Mouse (Mus musculus) left cerebral cortex, adult 8-10 months (tissue): ENCODE data around the gene Slc41a2. TPM values are rescaled to one million over a fixed set of nuclear protein-coding genes. Genes with fewer than 3 reads are reported as not detected.
A peak's percentile ranks its signal among the peaks of the same experiment; 100 is the strongest.
"Not testable (repeated sequence)": the region's sequence is repeated elsewhere in the genome, so short reads cannot be mapped to it uniquely, and the experiment has no call there.

Experiments
- DNase-seq, 2 experiments: peaks; one replicate each; pipeline ENCODE4 v3.0.0; 2022; ENCODE audit warnings: low spot score in 2 of 2
- total RNA-seq, 4 experiments: library from RNA; stranded (reverse); gene quantifications; 2 replicates each; pipeline ENCODE4 v1.2.4; 2022

Slc41a2 gene
- total RNA-seq, result 10 to 100 TPM; 21.8 to 28.7 (median 26.1) TPM

DNA sequence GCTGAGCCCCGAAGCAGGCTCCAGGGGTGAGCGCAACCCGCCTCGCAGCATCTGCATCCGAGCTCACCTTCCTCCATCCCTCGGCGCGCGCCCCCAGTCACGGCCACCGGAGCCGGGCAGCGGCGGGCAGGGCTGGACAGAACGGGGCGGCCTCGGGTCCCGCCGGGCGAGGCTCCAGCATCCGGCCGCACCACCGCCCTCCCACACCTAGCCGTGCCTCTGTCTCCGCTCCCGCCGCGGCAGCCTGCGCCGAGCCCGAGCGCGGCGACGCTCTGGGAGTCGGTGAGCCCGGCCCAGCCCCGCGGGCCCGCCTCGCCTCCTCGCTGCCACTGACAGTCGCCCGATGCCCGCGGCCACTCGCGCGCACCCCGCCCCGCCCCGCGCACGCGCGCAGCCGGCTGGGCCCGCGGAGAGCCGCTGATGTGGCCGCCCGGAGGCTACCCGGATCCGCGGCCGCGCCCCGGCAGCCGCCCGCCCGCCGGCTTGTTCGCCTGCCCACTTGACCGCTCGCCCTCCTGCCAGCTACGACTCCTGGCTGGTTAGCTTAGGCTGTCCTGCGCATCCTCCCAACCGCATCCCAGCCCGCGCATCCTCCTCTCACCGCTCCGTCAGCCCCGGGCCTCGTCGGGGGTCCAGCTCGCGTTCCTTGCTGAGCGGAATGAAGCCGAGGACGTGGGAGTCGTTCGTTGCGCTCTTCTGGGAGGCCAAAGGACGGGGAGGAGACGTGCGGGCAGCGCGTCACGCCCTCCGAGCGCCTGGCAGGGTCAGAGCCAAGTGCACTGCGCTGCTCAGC is at the start of gene Slc41a2:
Gene Slc41a2, minus strand, starts transcription at position 724 of the 793 bp plus-strand sequence.
- peak; percentile 37 to 60 for DNase-seq

DNA sequence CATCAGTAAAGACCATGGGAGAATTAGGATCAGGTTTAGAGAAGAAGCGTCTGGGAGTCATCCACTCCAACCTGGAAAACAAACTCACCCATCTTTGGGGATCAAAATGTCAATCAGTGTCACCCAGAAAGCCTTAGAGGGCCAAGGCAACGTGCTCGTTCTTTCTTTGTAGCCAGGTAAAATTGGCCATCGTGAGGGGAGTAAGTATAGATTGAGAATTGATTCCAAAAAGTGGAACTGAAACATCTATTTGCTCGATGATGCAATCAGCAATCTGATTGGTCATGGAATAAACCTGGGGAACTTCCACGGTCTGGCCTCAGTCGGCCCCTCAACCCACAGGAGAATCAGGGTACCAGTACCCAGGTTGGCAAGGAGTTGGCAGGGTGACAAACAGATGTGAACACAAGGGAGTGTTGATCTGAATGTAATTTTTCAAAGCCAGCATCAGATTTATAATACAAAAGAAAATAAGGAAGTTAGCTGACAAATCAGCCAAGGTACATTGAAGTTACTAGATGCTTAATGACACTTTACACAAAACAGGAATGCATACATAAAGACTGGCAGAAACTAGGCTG is 47.7 kb upstream of the Slc41a2 start:
- no peak for DNase-seq

DNA sequence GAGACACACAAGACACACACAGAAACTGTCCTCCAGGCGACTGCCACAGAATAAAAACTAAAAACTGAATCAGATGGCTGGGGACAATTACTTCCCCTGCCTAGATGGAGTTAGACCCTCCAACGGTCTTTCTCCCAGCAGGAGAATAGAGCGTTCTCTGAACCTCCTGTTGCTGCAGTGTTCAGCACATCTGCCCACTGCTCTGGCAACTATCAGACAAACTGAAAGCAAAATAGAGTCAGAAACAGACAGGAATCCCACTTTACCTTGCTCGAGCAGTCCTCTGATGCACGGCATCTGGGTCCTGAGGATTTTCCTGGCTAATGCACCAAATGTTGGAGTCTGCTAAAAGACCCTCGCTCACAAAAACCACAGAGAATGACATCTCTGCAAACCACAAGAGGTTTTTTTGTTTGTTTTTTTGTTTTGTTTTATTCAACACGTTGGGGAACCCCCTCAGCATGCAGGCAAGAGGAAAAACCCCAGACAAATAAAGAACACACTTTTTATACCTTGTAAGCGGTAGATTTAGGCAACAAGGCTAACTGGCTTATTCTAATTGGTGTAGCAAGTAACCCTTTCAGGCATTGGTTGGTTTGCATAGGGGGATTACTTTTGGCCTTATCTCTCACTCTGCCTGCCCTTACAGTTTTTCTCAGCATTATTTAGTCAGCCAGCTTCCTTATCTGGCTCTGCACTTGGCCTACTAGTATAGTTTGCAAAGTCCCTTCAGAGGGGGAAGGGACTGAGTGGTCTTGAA is 47.0 kb upstream of the Slc41a2 start:
- DNase-seq, result no peak

DNA sequence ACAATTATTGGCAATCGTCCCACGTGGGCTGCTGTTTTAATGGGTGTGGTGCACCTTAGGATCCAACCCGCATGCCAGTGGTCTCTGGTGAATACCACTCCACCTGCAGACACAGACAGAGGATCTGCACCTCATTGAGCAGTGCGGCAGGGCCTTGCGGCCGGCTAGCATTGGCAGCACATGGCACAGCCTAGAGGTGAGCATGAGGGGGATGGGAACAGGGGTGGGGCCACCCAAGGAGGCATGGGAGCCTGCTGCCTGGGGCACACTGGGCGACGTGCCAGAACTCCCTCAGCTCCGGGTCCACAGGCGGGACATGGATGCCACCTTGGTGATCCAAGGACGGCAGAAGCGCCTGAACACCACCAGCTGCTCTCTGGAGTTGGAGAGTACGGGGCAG is 46.2 kb upstream of the Slc41a2 start:
- DNase-seq, result no peak

DNA sequence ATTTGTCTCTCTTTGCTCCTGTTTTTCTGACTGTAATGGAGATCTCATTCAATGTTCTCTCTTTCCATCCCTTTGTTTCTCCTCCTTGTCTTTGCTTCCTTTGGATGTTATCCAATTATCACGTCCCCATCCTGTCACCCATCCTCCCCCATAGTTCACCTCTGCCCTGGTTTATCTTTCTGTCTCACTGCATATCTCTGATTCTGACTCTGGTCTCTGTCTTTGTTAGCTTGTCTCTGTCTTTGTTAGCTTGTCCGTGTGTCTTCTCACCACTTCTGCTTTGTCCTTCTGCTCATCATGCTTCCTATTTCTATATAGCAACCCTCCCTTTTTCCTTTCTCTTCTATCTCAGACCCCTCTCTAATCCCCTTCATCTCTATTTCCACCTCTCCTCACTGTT is 45.3 kb upstream of the Slc41a2 start:
- no peak for DNase-seq

DNA sequence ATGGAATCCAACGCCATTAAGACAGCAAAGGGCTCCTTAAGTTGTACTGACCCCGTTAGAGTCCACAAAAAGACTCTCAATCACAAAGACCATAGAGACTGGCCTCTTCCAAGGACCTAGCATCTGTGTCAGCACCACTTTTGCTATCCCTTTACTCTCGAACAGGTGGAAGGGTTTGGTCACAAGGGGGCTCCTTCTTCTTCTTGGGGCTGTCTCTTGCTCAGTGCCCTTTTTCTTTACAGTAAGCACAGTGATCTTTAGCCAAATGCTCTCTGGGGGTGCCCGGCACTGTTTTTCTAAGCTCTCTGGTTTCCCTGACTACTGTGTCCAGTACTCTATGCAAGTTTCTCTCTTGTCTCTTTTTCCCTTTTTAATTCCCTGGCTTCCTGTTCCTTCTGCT is 44.8 kb upstream of the Slc41a2 start:
- DNase-seq, result no peak

DNA sequence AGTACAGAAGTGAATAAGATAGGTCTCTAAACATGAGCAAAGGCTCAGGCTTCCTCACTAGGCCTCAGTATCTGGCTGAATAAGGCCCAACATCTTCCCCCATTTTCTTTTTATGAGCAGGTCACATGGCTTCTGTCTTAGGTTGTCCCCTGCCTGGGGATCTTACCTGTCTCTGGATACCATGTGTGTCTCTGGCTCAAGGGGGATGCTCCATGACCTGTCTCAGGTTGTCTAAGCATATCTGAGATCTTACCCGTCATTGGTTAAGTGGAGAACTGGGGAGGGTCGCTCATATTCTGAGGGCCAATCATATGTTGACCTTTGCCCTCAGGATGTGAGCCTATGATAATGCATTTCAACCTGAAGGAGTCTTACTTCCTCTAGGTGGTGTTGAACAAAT is 42.8 kb upstream of the Slc41a2 start:
- no peak for DNase-seq

DNA sequence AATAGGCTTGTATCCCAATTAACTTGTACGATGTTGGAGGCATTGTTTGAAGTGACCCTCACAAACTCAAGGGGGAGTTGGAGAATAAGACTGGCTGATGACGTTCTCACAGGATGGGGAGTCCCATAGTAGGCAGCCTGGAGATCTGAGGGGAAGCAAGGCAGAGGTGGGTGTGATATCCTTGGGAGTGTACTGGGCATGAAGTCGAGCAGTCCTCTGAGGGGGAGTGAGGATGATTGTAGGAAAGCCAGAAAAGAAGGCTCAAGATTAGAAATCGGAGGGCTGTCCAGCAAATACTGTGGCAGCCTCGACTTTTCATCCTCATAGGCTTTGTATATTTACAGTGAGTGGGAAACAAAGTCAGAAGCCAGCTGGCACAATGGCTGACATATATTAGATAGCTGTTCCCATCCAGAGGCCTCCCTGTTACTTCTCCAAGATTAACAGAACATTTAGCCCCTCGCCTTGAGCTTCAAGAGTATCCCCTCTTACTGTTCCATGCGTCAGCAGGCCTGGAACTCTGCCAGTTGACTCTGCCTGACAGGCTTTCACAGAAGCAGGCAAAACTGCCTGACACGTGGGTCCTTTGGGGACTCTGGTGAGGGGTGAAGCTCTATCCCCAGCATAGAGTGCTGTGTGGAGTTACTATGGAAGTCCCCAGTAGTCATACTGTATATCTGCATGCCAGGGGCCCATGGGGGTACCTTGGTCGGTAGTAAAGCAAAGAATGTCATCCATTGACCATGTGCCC is 40.6 kb upstream of the Slc41a2 start:
- DNase-seq, result no peak

DNA sequence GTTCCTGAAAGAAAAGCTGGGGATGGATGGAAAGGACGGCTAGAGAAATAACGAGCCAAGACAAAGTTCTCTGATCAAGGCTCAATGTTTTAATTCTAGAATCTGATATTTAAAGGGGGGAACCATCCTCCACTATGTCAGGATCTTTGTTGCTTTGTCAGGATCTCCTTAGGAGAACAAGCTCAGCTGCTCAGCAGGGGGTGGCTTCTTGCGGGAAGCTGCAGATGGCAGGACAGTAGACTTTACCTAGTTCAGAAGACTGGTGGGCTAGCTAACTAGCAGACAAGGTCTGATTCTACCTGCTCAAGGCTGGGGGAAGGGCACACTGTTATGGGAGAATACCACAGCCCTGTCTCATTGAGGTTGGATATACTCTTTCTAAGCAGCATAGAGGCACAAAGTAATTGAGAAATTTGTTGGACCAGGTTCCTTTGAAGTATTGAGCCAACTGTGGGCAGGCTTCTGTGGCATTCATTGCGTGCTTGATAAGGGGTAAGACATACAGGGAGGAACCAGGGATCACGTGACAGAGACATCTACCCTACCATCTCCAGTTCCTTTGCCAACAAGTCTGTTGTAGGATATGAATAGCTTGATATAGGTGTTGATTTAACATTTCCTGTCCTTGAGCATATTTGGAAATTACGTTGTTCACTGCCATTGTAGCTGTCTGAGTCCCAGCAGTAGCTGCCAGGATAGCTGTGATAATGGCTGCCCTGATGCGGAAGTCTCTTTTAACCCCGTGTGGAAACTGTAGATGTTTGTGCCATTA is 39.4 kb upstream of the Slc41a2 start:
- no peak for DNase-seq

DNA sequence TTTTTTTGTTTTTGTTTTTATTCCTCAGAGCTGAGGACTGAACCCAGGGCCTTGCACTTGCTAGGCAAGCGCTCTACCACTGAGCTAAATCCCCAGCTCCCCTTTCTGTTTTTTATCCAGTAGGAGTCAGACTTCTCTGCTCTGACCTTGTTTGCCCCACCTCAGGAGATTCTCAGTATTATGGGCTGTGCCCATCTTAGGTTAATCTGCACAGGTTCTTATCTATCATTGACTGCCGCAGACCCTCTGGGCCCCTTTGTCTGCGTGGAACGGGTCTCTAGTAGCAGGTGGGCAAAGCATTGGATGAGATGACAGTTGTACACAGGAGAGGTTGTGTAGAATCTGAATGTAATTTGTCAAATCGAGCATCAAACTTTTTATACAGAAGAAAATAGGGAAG is 37.8 kb upstream of the Slc41a2 start:
- DNase-seq, result not testable (repeated sequence)

DNA sequence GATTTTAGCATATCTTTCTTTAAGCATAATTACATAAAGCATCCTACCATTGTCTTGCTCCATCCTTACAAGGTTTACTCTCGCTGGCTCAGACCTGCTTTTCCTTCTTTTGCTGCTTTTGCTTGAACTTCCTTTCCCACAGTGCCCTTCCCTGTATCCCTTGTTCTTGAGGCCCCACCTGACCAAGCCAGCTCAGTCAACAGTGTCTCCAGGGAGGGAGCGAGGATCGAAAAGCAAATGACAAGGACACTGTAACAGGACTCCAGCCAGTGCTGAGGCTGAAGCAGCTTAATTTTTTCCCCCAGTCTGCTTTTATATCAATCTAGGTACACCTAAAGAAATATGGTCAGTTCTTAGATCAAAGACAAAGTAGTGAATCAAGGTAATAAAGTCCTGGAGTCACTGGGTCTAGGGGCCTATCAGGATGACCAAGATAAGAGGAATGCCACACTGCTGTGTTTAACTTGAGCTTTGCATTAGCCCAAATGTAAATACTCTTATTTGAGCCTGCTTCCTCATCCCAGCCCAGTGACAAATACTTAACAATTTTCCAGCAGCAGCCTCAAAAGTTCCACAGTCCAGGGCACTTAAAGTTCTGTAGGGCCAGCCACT is 36.5 kb upstream of the Slc41a2 start:
- DNase-seq, result no peak

DNA sequence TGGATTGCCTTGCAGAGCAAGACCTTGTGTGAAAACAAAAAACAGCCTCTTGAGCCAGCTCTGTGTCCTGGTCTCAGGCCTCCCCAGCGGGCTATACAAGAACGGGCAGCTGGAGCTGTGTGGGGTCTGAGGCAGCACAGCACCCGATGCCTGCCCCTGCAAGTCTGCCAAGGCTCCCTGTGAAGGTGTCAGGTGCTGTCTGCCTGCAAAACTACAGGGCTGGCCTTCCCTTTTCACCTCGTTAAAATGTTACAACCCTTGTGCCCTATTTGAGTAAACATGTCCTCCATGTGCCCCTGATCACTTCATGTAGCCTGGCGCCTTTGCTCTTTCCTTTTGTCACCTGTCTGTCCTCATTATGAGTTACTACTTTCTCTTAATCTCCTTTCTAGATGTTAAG is 31.2 kb upstream of the Slc41a2 start:
- no peak for DNase-seq

DNA sequence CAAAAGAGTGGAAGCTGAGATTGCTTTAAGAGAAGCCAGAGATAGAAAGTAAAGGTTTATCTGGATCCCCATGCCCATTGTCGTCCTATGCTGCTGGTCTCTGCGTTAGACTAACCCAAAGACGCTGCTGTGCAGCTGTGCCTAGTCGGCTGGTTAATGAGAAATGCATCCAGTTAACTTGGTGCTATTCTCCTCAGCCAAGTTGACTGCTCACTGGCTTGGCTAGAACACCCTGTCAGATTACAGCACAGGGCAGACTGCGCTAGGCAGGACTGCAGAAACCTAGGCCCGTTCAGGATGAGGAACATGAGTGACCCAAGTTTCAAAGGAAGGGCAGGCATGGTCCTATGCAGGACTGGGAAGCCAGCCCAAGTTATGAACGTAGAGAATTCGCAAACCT is 25.8 kb upstream of the Slc41a2 start:
- no peak for DNase-seq

DNA sequence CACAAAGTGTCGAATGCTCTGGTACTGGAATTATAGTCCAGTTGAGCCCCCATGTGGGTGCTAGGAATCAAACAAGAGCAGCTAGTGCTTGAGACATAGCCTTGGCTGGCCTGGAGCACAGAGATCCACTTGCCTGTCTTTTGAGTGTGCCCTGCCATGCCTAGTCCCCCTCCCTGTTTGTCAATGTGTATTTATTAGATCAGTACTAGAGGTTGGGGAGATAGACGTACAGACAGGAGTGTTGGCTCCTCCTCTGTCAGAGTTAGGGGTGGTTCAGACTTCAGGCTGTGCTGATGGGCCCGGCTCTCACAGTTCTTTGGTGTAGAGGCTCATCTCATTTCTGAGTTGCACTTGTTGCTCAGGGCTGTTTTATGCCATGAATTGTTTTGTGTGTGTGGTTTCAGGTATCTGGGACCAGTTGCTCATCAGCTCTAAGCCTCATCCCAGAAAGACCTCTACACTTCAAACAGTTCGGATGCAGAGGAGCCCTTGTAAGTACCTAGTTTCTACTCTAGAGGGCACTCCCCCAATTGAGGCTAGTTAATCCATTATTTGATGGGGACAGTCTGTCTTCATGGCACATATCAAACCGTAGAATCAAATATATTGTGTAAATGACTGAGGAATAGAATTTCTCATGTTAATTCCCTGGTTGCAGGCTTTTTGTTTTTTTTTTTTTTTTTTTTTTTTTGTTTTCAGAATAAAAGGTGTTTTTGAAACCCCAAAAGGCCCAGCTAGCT is 24.1 kb upstream of the Slc41a2 start:
- DNase-seq, result no peak

DNA sequence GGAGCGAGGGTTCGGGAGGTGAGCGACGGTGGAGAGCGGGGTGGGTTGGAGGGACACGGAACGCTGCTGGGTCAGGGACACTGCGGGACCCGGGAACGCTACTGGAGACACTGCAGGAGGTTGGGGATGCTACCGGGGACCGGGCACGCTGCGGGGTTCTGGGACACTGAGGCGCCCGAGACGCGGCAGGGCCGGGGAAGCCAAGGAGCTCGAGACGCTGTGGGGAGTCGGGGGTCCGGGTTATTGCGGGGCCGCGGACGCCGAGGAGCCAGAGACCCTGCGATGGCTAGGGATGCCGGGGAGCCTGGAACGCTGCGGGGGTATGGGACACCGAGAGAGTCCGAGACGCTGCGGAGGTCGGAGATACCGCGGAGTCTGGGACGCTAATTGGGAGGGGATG is 22.7 kb upstream of the Slc41a2 start:
- DNase-seq, result no peak

DNA sequence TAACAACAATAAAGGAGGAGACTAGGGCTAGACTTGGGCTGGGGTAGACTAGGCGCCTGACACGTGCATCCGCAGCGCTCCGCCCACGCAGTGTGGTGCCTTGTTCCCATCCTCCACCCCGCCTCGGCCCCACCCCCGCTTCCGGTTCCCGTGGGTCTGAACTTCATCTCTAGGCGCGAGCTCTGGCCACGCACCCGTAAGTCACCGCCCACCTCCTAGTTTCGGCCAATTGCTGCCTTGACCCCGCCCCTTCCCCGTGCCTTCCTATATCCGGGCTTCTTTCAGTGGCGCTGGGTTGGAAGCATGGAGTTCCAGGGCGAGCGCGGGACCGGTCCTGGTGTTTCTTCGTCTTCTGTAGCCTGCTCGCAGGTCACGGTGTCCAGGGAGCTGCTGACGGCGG is 22.3 kb upstream of the Slc41a2 start, which contains the start of gene D10Wsu102e:
Gene D10Wsu102e, plus strand, starts transcription at position 266 of the 400 bp plus-strand sequence.
- peak; percentile 88 to 98 for DNase-seq

DNA sequence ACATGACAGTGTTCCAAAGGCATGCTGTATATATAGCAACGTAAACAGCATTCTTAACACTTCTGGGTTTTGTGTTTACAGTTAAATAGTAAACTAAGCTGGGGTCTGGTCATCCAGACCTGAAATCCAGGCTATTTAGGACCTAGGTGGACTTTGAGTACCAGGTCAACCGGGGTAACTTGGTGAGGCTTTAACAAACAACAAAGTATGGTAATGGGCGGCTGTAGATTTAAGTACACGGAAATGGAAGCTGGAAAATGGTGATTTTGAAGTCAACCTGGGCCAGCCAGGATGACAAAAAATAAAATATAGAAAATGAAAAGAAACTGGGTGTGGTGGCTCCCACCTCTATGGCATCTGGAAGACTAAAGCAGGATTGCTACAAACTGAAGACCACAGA is 21.8 kb upstream of the Slc41a2 start:
- DNase-seq, result no peak

DNA sequence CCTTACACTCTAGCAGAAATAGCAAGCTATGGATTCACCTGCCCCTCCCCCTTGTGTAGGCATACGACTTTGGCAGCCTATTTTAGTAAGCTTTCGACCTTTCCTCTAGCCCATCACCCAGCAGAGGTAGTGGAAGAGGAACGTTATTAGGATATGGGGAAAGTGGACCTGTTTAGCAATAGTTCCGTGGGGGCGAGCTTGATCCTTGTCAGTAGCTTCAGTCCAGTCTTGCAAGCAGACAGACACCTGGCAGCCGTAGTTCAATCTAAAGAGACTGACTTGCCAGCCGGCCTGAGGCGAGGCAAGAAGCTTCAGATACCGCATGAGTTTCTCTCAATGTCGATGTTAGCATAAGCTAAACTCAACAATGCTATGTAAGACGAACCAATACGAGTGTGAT is 18.7 kb upstream of the Slc41a2 start:
- DNase-seq, result no peak

DNA sequence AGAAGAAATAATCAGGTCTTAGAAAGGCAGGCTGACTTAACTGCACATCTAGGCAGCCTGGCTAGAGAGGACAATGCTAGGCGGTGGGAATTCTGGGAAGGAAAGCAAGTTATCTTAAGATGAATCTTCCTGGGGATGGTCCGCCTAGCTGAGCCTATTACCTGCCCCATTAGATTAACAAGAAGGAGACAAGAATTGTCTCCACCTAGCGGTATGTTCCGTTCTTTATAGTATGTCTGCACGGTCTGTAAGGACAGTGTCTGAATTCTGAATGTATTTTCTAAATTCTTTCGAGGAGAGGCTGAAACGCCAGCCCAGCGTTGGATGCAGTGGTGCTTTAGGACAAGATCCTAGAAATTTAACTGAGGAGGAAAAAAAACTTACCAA is 16.6 kb upstream of the Slc41a2 start:
- no peak for DNase-seq
